Comparison of ENCODE assay signal across 12 mouse cellular contexts in the genomic region with DNA sequence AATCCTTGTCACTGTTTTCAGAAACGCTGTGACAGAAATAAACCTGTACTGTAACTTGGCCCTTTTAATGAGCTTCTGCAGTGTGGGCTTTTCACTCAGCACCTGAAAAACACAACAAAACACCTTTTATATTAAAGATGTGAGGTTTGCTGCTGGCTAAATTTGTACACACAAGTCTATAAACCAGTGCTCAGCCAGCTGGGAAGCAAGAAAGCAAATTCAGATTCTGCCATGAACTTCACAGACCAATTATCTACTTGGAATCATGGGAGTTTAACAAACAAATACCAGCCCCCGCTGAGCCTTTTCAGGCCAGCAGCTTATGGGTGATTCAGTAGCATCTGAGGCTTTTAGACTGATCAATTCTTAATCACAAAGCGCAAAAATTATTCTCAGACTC.
DNase-seq lines count a peak whose midpoint lies in the region; TF ChIP-seq lines count a peak whose summit lies in the region.
"Had no signal": no experiment of that assay in that cellular context is flagged by ENCODE, and none has a peak within 500 bp of the region (broad histone marks: within the 10 kb centered on the region; RNA-seq: fewer than 3 reads in every experiment).

No protein-coding gene starts in this region.

- DNase-seq in embryo, embryonic 11 days = peak; percentile 22
- DNase-seq in embryo, embryonic 10 days (ENCODE audit: low spot score) = no peak
- peak; percentile 24 to 40 for DNase-seq in right cerebral cortex, postnatal 10 days (ENCODE audit: low spot score in 2 of 2)
- DNase-seq in right cerebral cortex, postnatal 14 days = no peak
- peak; percentile 27 to 43 for DNase-seq in layer of hippocampus, adult 2 months (ENCODE audit: low spot score in 2 of 2)
- DNase-seq in retina, postnatal 1 day = peak; percentile 35
- no peak for DNase-seq in adrenal gland, postnatal 4 days (ENCODE audit: low spot score in 2 of 2)
- no peak for DNase-seq in urinary bladder, postnatal 10 days (ENCODE audit: low spot score)
- DNase-seq: heart, adult 11 months; heart, postnatal 36 days; kidney, postnatal 25 days had no signal

- H3K4me3 ChIP-seq in layer of hippocampus, adult 2 months = peak overlapping the region; percentile 22; the same call in 1 of the 2 replicates

- H3K27ac ChIP-seq in layer of hippocampus, adult 2 months = peak overlapping the region; percentile 92
- H3K27ac ChIP-seq: liver, embryonic 14.5 days had no signal

- no peak for TF ChIP-seq CTCF in layer of hippocampus, adult 2 months (conservative IDR thresholded peaks at IDR 0.05)

Comparison
In these comparisons a context has a peak if more than half of its experiments do, and no peak if none do; other contexts are left out.
1. DNase-seq: peak in embryo, embryonic 11 days (single experiment), right cerebral cortex, postnatal 10 days (2 of 2), layer of hippocampus, adult 2 months (2 of 2) and retina, postnatal 1 day (single experiment); none in embryo, embryonic 10 days (single experiment), right cerebral cortex, postnatal 14 days (single experiment), adrenal gland, postnatal 4 days (0 of 2) and urinary bladder, postnatal 10 days (single experiment).